Mouse (Mus musculus) telencephalon, adult 2 months (tissue): ENCODE measurements at regions not wholly inside any gene's neighbourhood (a gene's known extent, or its start where the extent isn't known, plus 50 kb on each side); places are given as distances from the start of the nearest gene placed in this dataset.

Experiments
- DNase-seq: peaks from one replicate; pipeline ENCODE4 v3.0.0-alpha.2; 2011; ENCODE audit warnings: low read depth, low spot score

DNA sequence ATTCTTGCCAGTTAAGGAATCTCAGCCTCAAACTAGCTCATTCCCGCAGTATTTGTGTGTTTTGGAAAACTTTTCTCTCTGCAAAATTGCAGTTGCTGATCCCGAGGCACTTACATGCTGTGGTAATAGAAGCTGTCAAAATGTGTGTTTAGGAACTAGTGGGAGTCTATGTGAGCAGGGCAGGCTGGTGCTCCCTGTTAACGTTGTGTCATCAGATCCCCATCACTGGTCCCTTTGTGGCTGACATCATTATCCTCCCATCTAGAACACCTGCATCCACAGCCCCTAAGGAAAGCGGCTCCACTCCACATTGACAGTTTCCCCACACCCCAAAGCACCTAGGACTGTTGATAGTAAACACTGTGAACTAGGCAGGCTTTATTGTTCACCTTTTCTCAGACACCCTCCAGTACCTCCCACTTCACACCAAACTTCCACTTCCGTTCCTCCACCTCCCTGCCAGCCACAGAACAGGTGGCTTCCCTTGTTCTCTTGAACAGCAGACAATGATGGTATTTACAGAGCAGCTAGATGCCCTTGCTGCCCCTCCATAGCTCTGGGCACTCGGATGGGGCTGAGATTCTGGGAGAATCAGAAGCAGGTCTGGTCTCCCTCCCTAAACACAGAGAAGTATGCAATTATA lies 275.8 kb downstream of the Gm19410 start:
- no peak for DNase-seq

GRCm38 (mm10) chr8:36042594-36042993 lies 277.0 kb downstream of the Gm19410 start:
- no peak for DNase-seq
